Mouse (Mus musculus) heart, adult 8-10 months (tissue): ENCODE data around the gene Olfr312. TPM values are rescaled to one million over a fixed set of nuclear protein-coding genes. Genes with fewer than 3 reads are reported as not detected.
"Not testable (repeated sequence)": the region's sequence is repeated elsewhere in the genome, so short reads cannot be mapped to it uniquely, and the experiment has no call there.

ENCODE experiments used
- DNase-seq: peaks from one replicate; pipeline ENCODE4 v3.0.0; 2022; ENCODE audit warnings: low spot score
- total RNA-seq, 4 experiments: library from RNA; stranded (reverse); gene quantifications; 2 replicates each; pipeline ENCODE4 v1.2.4; 2022

Olfr312 gene
- total RNA-seq: not detected

- DNase-seq: not testable (repeated sequence)
Measured at GRCm38 (mm10) chr11:58828937-58829336, at the start of gene Olfr312. Olfr312 (plus strand) TSS chr11:58829237.

GRCm38 (mm10) chr11:58782480-58783089 lies 46.5 kb upstream of the Olfr312 start, which contains the start of gene Olfr314:
Olfr314 (plus strand) TSS chr11:58782952.
- no peak for DNase-seq

- no peak for DNase-seq
Measured at GRCm38 (mm10) chr11:58784182-58784581, 44.9 kb upstream of the Olfr312 start.

- DNase-seq: no peak
Measured at GRCm38 (mm10) chr11:58787651-58788050, 41.4 kb upstream of the Olfr312 start.

- DNase-seq: no peak
Measured at GRCm38 (mm10) chr11:58788346-58788745, 40.7 kb upstream of the Olfr312 start.

- no peak for DNase-seq
Measured at GRCm38 (mm10) chr11:58789532-58789931, 39.5 kb upstream of the Olfr312 start.

- no peak for DNase-seq
Measured at GRCm38 (mm10) chr11:58790053-58790452, 39.0 kb upstream of the Olfr312 start.

- no peak for DNase-seq
Measured at GRCm38 (mm10) chr11:58790646-58791045, 38.4 kb upstream of the Olfr312 start.

- no peak for DNase-seq
Measured at GRCm38 (mm10) chr11:58795856-58796255, 33.2 kb upstream of the Olfr312 start.

GRCm38 (mm10) chr11:58796850-58797249 lies 32.2 kb upstream of the Olfr312 start:
- no peak for DNase-seq

- no peak for DNase-seq
Measured at GRCm38 (mm10) chr11:58799747-58800146, 29.3 kb upstream of the Olfr312 start.

GRCm38 (mm10) chr11:58801558-58802228 lies 27.3 kb upstream of the Olfr312 start, which contains the start of gene Fam183b:
Fam183b (minus strand) TSS chr11:58801960.
- no peak for DNase-seq

- DNase-seq: no peak
Measured at GRCm38 (mm10) chr11:58803871-58804270, 25.2 kb upstream of the Olfr312 start.

GRCm38 (mm10) chr11:58804393-58804792 lies 24.6 kb upstream of the Olfr312 start:
- DNase-seq: no peak

GRCm38 (mm10) chr11:58812001-58812400 lies 17.0 kb upstream of the Olfr312 start:
- DNase-seq: no peak

- not testable (repeated sequence) for DNase-seq
Measured at GRCm38 (mm10) chr11:58814700-58815099, 14.3 kb upstream of the Olfr312 start, which contains the start of gene Olfr313. Olfr313 (plus strand) TSS chr11:58815000.

GRCm38 (mm10) chr11:58815676-58816075 lies 13.4 kb upstream of the Olfr312 start:
- no peak for DNase-seq

GRCm38 (mm10) chr11:58829764-58830163 lies 727 bp downstream of the Olfr312 start:
- no peak for DNase-seq

- DNase-seq: not testable (repeated sequence)
Measured at GRCm38 (mm10) chr11:58832541-58832940, 3.5 kb downstream of the Olfr312 start.

GRCm38 (mm10) chr11:58838951-58839350 lies 9.9 kb downstream of the Olfr312 start, which contains the start of gene Olfr311:
Olfr311 (plus strand) TSS chr11:58839251.
- not testable (repeated sequence) for DNase-seq

GRCm38 (mm10) chr11:58846919-58847461 lies 18.0 kb downstream of the Olfr312 start, which contains the start of gene Gm12258:
Gm12258 (plus strand) TSS chr11:58847158.
- DNase-seq: peak; percentile 100

GRCm38 (mm10) chr11:58847636-58848035 lies 18.6 kb downstream of the Olfr312 start:
- DNase-seq: no peak

- DNase-seq: no peak
Measured at GRCm38 (mm10) chr11:58849731-58850130, 20.7 kb downstream of the Olfr312 start.
